Mouse (Mus musculus) intestine, postnatal 0 days (tissue): ENCODE results near the gene Fryl. TPM values are rescaled to one million over a fixed set of nuclear protein-coding genes. Genes with fewer than 3 reads are reported as not detected.

Source experiments
- ATAC-seq: fragments of 200-750 bp; cut with Nextera tagmentation; 2 replicates; pipeline ENCODE4 v1.8.0; 2017; ENCODE audit warnings: mild to moderate bottlenecking, moderate TSS enrichment, moderate library complexity
- H3K27ac ChIP-seq: fragments of 300-500 bp; sonication (generic); 2 replicates; pipeline ENCODE4 v1.5.1; 2014; ENCODE audit warnings: mild to moderate bottlenecking, low read depth, low read length, moderate library complexity
- H3K27me3 ChIP-seq: fragments of 300-500 bp; sonication (generic); replicated peaks from 2 replicates; pipeline ENCODE4 v1.6.1; 2014; ENCODE audit warnings: low read length, mixed read lengths; ENCODE audit not compliant: control insufficient read depth, insufficient read depth
- H3K36me3 ChIP-seq: fragments of 300-500 bp; sonication (generic); 2 replicates; pipeline ENCODE4 v1.6.1; 2014; ENCODE audit warnings: mild to moderate bottlenecking, moderate library complexity; ENCODE audit not compliant: control insufficient read depth, insufficient read depth
- H3K4me1 ChIP-seq: fragments of 300-500 bp; sonication (generic); replicated peaks from 2 replicates; pipeline ENCODE4 v1.6.1; 2014; ENCODE audit warnings: antibody characterized with exemption, low read length, mixed read lengths; ENCODE audit not compliant: control insufficient read depth, insufficient read depth
- H3K4me2 ChIP-seq: fragments of 300-500 bp; sonication (generic); replicated peaks from 2 replicates; pipeline ENCODE4 v1.6.1; 2014; ENCODE audit warnings: low read depth, mild to moderate bottlenecking, moderate library complexity
- H3K4me3 ChIP-seq: fragments of 300-500 bp; sonication (generic); 2 replicates; pipeline ENCODE4 v1.5.1; 2014; ENCODE audit warnings: low read depth, low read length
- H3K9ac ChIP-seq: fragments of 300-500 bp; sonication (generic); 2 replicates; pipeline ENCODE4 v1.6.1; 2014; ENCODE audit warnings: mild to moderate bottlenecking, low read depth, low read length
- H3K9me3 ChIP-seq: fragments of 300-500 bp; sonication (generic); 2 replicates; pipeline ENCODE4 v1.6.1; 2016; ENCODE audit warnings: mixed run types; ENCODE audit not compliant: control insufficient read depth
- CTCF ChIP-seq: sonication (generic); IDR thresholded peaks from 2 replicates; pipeline ENCODE4 v1.5.1; 2016; ENCODE audit warnings: low read depth, mild to moderate bottlenecking, control low read depth, antibody characterized with exemption, moderate library complexity
- WGBS: fragments of 180-500 bp; shearing (Covaris S2); extraction: QIAGEN DNeasy Blood & Tissue Kit; methylation state at CpG from one replicate; pipeline ENCODE4 v1.1.7; 2014; 5-methylcytosine and 5-hydroxymethylcytosine counted together
- polyA plus RNA-seq: library from polyadenylated mRNA; unstranded; fragments of >200 nt; fragmentation: Nextera tagmentation; extraction: Ambion mirVana; gene quantifications from 2 replicates; pipeline ENCODE4 v1.2.1, GENCODE M21; 2015

Gene Fryl
- polyA plus RNA-seq, 1 experiment from 2014 or later: 28.2 TPM

DNA sequence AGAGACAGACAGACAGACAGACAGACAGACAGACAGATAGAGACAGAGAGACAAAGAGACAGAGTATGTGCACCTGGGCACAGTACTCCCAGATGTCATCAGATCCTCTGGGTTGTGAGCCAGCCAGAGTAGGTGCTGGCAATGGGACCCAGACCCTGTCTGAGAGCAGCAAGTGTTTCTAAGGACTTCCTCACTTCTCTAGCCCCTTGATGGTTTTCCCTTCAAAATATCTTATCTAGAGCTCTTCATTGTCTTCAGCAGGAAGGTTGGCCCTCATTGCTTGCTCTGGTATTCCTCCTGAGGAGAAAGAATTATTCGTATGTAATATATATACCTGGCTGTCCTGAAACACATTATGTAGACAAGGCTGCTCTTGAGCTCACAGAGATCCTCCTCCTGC is 263.9 kb downstream of the Fryl start:
- WGBS: 88% methylated on average over 1 of the region's 1 CpGs
- no peak for ATAC-seq

DNA sequence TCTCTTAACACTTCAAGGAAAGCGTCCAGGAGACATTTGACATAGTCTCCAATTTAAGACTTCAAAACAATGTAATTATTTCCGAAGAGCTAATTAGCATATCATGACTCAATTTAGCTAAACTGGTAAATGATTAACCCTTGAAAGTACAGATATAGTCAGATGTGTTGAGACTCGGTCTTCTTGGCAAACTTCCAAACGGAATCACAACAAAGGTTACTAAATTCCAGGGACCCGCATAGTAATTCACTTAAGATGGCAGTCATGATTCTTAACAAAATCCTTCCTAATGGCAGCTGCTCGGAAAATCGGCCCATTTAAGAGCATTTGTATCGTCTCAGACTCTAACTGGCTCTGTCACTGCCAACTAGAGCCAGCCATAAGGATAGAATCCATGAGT is 266.7 kb downstream of the Fryl start:
- 64% methylated on average over 8 of the region's 8 CpGs for WGBS
- no peak for ATAC-seq
- no peaks in the 10 kb centered on the region for H3K27me3 ChIP-seq
- H3K9me3 ChIP-seq: no peaks in the 10 kb centered on the region
- H3K27ac ChIP-seq: no peak overlapping the region
- H3K9ac ChIP-seq: no peak overlapping the region
- no peaks in the 10 kb centered on the region for H3K4me1 ChIP-seq
- no peak overlapping the region for H3K4me2 ChIP-seq
- no peak overlapping the region for H3K4me3 ChIP-seq
- H3K36me3 ChIP-seq: no peaks in the 10 kb centered on the region
- no peak for TF ChIP-seq CTCF

More for the DNA sequence above, 263.9 kb downstream of the Fryl start:
- Histone ChIP-seq H3K36me3 (no peaks in the 10 kb centered on the region), H3K27me3 (no peaks in the 10 kb centered on the region), H3K9ac (no peak overlapping the region), H3K9me3 (no peaks in the 10 kb centered on the region), H3K4me1 (no peaks in the 10 kb centered on the region), H3K4me3 (no peak overlapping the region), H3K27ac (no peak overlapping the region), H3K4me2 (no peak overlapping the region)
- no peak for TF ChIP-seq CTCF

DNA sequence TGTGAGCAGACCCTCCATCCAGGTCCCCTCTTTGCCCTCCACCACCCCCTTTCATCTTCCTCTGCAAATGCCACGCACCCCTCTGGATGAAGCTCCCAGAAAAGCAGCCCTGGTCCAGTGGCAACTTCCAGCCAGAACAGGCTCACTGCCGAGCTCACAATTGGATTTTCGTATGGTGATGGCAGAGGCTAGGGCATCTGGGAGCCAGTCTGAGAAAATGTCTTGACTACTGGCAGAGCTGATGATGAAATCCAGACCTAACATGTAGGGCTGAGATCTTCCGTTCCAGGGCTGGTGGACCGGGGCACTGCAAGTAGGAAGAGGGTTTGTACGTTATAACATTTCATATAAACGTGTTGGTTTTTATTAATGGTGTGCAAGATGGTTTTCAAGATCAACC is 268.6 kb downstream of the Fryl start:
- Histone ChIP-seq H3K9me3 (no peaks in the 10 kb centered on the region), H3K36me3 (no peaks in the 10 kb centered on the region), H3K4me1 (no peaks in the 10 kb centered on the region), H3K27ac (no peak overlapping the region), H3K27me3 (no peaks in the 10 kb centered on the region), H3K4me3 (no peak overlapping the region), H3K9ac (no peak overlapping the region), H3K4me2 (no peak overlapping the region)
- 69% methylated on average over 7 of the region's 7 CpGs for WGBS
- no peak for TF ChIP-seq CTCF
- ATAC-seq: no peak

DNA sequence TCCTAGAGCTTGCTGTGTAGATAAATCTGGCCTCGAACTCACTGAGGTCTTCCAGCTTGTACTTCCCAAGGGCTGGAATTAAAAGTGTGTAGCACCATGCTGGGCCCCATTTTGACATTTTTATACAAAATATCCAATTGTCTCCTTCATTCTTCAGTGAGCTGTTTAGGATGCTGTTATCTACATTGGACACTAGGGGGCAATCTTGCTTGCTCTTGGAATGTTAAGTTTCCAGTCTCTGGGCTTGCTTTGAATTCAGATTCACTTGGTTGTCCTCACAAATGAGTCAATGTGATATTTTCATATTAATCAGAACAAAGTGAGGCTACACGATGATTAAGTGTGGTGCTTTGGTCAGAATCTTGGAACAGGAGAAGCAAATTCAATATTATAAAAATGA is 272.3 kb downstream of the Fryl start:
- no peak for ATAC-seq
- H3K9ac ChIP-seq: no peak overlapping the region
- WGBS: 5% methylated on average over 2 of the region's 2 CpGs
- peaks cover 12% of the 10 kb centered on the region for H3K36me3 ChIP-seq
- peak; percentile 88 for TF ChIP-seq CTCF
- no peaks in the 10 kb centered on the region for H3K9me3 ChIP-seq
- no peaks in the 10 kb centered on the region for H3K4me1 ChIP-seq
- H3K27me3 ChIP-seq: no peaks in the 10 kb centered on the region
- H3K27ac ChIP-seq: no peak overlapping the region
- H3K4me2 ChIP-seq: no peak overlapping the region
- H3K4me3 ChIP-seq: no peak overlapping the region

DNA sequence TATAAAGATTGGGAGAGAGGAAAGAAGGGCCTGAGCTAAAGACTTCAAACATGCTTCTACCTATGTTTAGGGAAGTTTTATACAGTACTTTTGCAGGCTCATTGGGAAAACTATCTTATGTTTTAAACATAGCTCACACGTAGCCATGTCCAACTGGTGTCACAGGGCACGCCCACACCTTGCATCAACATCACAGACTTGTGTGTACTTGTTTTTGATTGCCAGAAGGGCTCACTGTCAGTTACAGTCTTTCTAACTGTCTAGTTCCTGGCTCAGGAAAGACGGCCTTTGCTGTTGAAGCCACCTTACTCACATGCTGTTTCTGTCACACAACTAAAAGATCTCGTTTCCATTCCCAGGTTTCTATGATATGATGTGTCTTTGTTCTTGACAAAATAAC is 279.9 kb downstream of the Fryl start:
- Histone ChIP-seq H3K4me2 (no peak overlapping the region), H3K27ac (no peak overlapping the region), H3K27me3 (no peaks in the 10 kb centered on the region), H3K4me1 (no peaks in the 10 kb centered on the region), H3K9ac (no peak overlapping the region), H3K9me3 (no peaks in the 10 kb centered on the region), H3K4me3 (no peak overlapping the region), H3K36me3 (peaks cover 24% of the 10 kb centered on the region)
- no peak for ATAC-seq
- no peak for TF ChIP-seq CTCF
- WGBS: 82% methylated on average over 4 of the region's 4 CpGs

DNA sequence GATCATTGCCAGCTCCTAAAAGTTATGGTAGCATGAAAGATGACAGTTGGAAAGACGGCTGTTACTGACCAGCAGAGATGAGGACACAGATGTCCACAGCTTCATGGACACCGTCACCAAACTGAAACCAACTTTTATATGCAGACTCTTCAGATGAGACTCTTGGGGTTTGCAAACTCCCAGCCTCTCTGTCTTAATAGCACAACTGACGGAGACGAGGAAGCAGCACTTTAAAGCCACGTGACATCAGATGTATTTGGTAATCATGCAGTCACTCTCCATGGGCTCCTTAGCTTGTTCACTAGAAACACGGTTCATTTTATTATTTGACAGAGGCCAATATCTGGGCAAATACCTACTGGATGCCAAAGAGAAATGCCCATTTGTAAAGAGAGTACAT is 280.4 kb downstream of the Fryl start:
- no peak for ATAC-seq
- Histone ChIP-seq H3K36me3 (peaks cover 24% of the 10 kb centered on the region), H3K4me1 (no peaks in the 10 kb centered on the region)

DNA sequence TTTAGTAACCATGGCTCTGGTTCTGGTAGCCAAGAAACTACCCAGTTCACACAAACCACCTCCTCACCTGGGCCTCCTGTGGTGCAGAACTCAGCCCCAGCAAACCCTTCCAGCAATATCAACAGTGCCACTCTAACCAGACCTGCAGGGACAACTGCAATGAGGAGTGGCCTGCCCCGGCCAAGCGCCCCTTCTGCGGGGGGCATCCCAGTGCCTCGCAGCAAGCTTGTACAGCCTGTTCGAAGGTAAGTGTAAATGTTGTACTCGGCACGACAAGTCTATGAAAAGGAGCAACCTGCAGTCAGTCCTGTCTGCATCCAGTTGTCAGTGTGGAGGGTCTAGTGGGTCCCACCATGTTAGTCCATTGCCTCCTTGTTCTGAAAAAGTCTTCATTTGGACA is 281.8 kb downstream of the Fryl start, which contains the start of gene Gm10135:
Gene Gm10135 (minus strand): TSS at position 101 of the 400 bp plus-strand sequence.
- Histone ChIP-seq H3K9ac (no peak within 1 kb of the TSS; the same call in 1 of the 2 replicates), H3K27ac (no peak within 1 kb of the TSS), H3K4me1 (no peaks in the 10 kb centered on the region), H3K4me3 (no peak within 1 kb of the TSS), H3K9me3 (no peaks in the 10 kb centered on the region), H3K27me3 (no peaks in the 10 kb centered on the region), H3K36me3 (peaks cover 16% of the 10 kb centered on the region), H3K4me2 (no peak within 1 kb of the TSS)
- WGBS: 95% methylated on average over 7 of the region's 7 CpGs
- ATAC-seq: no peak
- no peak for TF ChIP-seq CTCF

More for the DNA sequence above, 280.4 kb downstream of the Fryl start:
- H3K9me3 ChIP-seq: no peaks in the 10 kb centered on the region
- no peaks in the 10 kb centered on the region for H3K27me3 ChIP-seq
- TF ChIP-seq CTCF: no peak
- H3K4me3 ChIP-seq: no peak overlapping the region
- 86% methylated on average over 6 of the region's 6 CpGs for WGBS
- no peak overlapping the region for H3K4me2 ChIP-seq
- H3K27ac ChIP-seq: no peak overlapping the region
- no peak overlapping the region for H3K9ac ChIP-seq
